Mouse (Mus musculus): ENCODE measurements around the gene Hnf1a. TPM values are rescaled to one million over a fixed set of nuclear protein-coding genes. Genes with fewer than 3 reads are reported as not detected.

The Hnf1a gene
- total RNA-seq, 2 experiments from 2014 or later: not detected

GRCm38 (mm10) chr5:114982001-114982400, 11.1 kb upstream of the Hnf1a start:
- intact Hi-C loops (cut with DNase I): no loop called here
- DNase-seq (ENCODE audit: low spot score in 2 of 2): no peak

GRCm38 (mm10) chr5:114980122-114980748, 9.3 kb upstream of the Hnf1a start:
- DNase-seq (ENCODE audit: low spot score in 2 of 2): no peak
- intact Hi-C loops (cut with DNase I): no loop called here

- DNase-seq (ENCODE audit: low spot score in 2 of 2): peak; percentile 80 to 82
- intact Hi-C loops (cut with DNase I): loop anchor here (2.0 to 10.0 kb wide), 3 partner anchors 97 to 257 kb away; no protein-coding TSS in a partner anchor
Measured at GRCm38 (mm10) chr5:114979250-114980121, 8.6 kb upstream of the Hnf1a start.

- intact Hi-C loops (cut with DNase I): loop anchor here (2.0 to 10.0 kb wide), 3 partner anchors 98 to 258 kb away; no protein-coding TSS in a partner anchor
- DNase-seq (ENCODE audit: low spot score in 2 of 2): peak; percentile 31 to 40
Measured at GRCm38 (mm10) chr5:114978888-114979249, 8.0 kb upstream of the Hnf1a start.

- peak; percentile 17 to 32 for DNase-seq (ENCODE audit: low spot score in 2 of 2)
- intact Hi-C loops (cut with DNase I): loop anchor here (2.0 to 10.0 kb wide), 3 partner anchors 98 to 258 kb away; no protein-coding TSS in a partner anchor
Measured at GRCm38 (mm10) chr5:114978473-114978872, 7.6 kb upstream of the Hnf1a start.

GRCm38 (mm10) chr5:114976935-114977334, 6.0 kb upstream of the Hnf1a start:
- intact Hi-C loops (cut with DNase I): loop anchor here (10.0 kb wide), 1 partner anchor 188 kb away; no protein-coding TSS in a partner anchor

GRCm38 (mm10) chr5:114973131-114973530, 2.2 kb upstream of the Hnf1a start:
- no peak for DNase-seq (ENCODE audit: low spot score in 2 of 2)
- intact Hi-C loops (cut with DNase I): loop anchor here (10.0 kb wide), 1 partner anchor 192 kb away; no protein-coding TSS in a partner anchor

More at GRCm38 (mm10) chr5:114976935-114977334, 6.0 kb upstream of the Hnf1a start:
- DNase-seq (ENCODE audit: low spot score in 2 of 2): no peak

- intact Hi-C loops (cut with DNase I): loop anchor here (10.0 kb wide), 1 partner anchor 193 kb away; no protein-coding TSS in a partner anchor
- no peak for DNase-seq (ENCODE audit: low spot score in 2 of 2)
Measured at GRCm38 (mm10) chr5:114972201-114972600, 1.3 kb upstream of the Hnf1a start.

GRCm38 (mm10) chr5:114969609-114970215, 1.2 kb downstream of the Hnf1a start:
- intact Hi-C loops (cut with DNase I): loop anchor here (10.0 kb wide), 1 partner anchor 195 kb away; no protein-coding TSS in a partner anchor
- DNase-seq (ENCODE audit: low spot score in 2 of 2): no peak

- DNase-seq (ENCODE audit: low spot score in 2 of 2): no peak
- intact Hi-C loops (cut with DNase I): no loop called here
Measured at GRCm38 (mm10) chr5:114969064-114969463, 1.8 kb downstream of the Hnf1a start.

GRCm38 (mm10) chr5:114968651-114969050, 2.2 kb downstream of the Hnf1a start:
- DNase-seq (ENCODE audit: low spot score in 2 of 2): no peak
- intact Hi-C loops (cut with DNase I): no loop called here

- intact Hi-C loops (cut with DNase I): no loop called here
- no peak for DNase-seq (ENCODE audit: low spot score in 2 of 2)
Measured at GRCm38 (mm10) chr5:114967523-114968268, 3.2 kb downstream of the Hnf1a start.

GRCm38 (mm10) chr5:114964967-114965898, 5.7 kb downstream of the Hnf1a start:
- DNase-seq (ENCODE audit: low spot score in 2 of 2): no peak
- intact Hi-C loops (cut with DNase I): no loop called here

- intact Hi-C loops (cut with DNase I): no loop called here
- no peak for DNase-seq (ENCODE audit: low spot score in 2 of 2)
Measured at GRCm38 (mm10) chr5:114964315-114964966, 6.5 kb downstream of the Hnf1a start.

GRCm38 (mm10) chr5:114961590-114962360, 9.1 kb downstream of the Hnf1a start:
- intact Hi-C loops (cut with DNase I): no loop called here
- DNase-seq (ENCODE audit: low spot score in 2 of 2): no peak

- no peak for DNase-seq (ENCODE audit: low spot score in 2 of 2)
- intact Hi-C loops (cut with DNase I): no loop called here
Measured at GRCm38 (mm10) chr5:114958069-114958468, 12.8 kb downstream of the Hnf1a start.

GRCm38 (mm10) chr5:114953326-114953725, 17.6 kb downstream of the Hnf1a start:
- intact Hi-C loops (cut with DNase I): no loop called here
- no peak for DNase-seq (ENCODE audit: low spot score in 2 of 2)
